Mouse (Mus musculus) neural tube, embryonic 11.5 days (tissue): ENCODE measurements around the gene Cebpg. TPM values are rescaled to one million over a fixed set of nuclear protein-coding genes. Genes with fewer than 3 reads are reported as not detected.

ENCODE experiments used
- ATAC-seq: fragments of 200-750 bp; cut with Nextera tagmentation; 2 replicates; pipeline ENCODE4 v1.8.0; 2017; ENCODE audit warnings: moderate number of reproducible peaks, mild to moderate bottlenecking, moderate TSS enrichment, moderate library complexity; ENCODE audit not compliant: insufficient read depth, low FRiP score, low TSS enrichment
- DNase-seq: peaks from one replicate; pipeline ENCODE4 v3.0.0-alpha.2; 2015; ENCODE audit warnings: low spot score
- H3K27ac ChIP-seq: fragments of 300-500 bp; sonication (generic); 2 replicates; pipeline ENCODE4 v1.5.1; 2014; ENCODE audit warnings: low read depth, mild to moderate bottlenecking, low read length
- H3K27me3 ChIP-seq: fragments of 300-500 bp; sonication (generic); 2 replicates; pipeline ENCODE4 v1.6.1; 2014; ENCODE audit warnings: mild to moderate bottlenecking, low read length, mixed read lengths; ENCODE audit not compliant: control insufficient read depth, insufficient read depth
- H3K36me3 ChIP-seq: fragments of 300-500 bp; sonication (generic); 2 replicates; pipeline ENCODE4 v1.6.1; 2014; ENCODE audit warnings: mild to moderate bottlenecking, low read length, moderate library complexity, mixed read lengths; ENCODE audit not compliant: control insufficient read depth, insufficient read depth
- H3K4me1 ChIP-seq: fragments of 300-500 bp; sonication (generic); 2 replicates; pipeline ENCODE4 v1.6.1; 2014; ENCODE audit warnings: low read length, mixed read lengths; ENCODE audit not compliant: control insufficient read depth, insufficient read depth
- H3K4me2 ChIP-seq: fragments of 300-500 bp; sonication (generic); 2 replicates; pipeline ENCODE4 v1.6.1; 2014; ENCODE audit warnings: low read depth, mild to moderate bottlenecking, moderate library complexity
- H3K4me3 ChIP-seq: fragments of 300-500 bp; sonication (generic); 2 replicates; pipeline ENCODE4 v1.5.1; 2014; ENCODE audit warnings: low read depth, low read length
- H3K9ac ChIP-seq: fragments of 300-500 bp; sonication (generic); 2 replicates; pipeline ENCODE4 v1.6.1; 2014; ENCODE audit warnings: mild to moderate bottlenecking, low read length
- H3K9me3 ChIP-seq: fragments of 300-500 bp; sonication (generic); 2 replicates; pipeline ENCODE4 v1.6.1; 2016; ENCODE audit warnings: low read length; ENCODE audit not compliant: control insufficient read depth
- WGBS: fragments of 180-500 bp; shearing (Covaris S2); extraction: QIAGEN DNeasy Blood & Tissue Kit; methylation state at CpG from one replicate; pipeline ENCODE4 v1.1.7; 2014; 5-methylcytosine and 5-hydroxymethylcytosine counted together
- polyA plus RNA-seq: library from polyadenylated mRNA; unstranded; fragments of >200 nt; fragmentation: Nextera tagmentation; extraction: Ambion mirVana; gene quantifications from 2 replicates; pipeline ENCODE4 v1.2.1, GENCODE M21; 2014

Gene Cebpg
- polyA plus RNA-seq, 1 experiment from 2014 or later = 37.5 TPM

DNA sequence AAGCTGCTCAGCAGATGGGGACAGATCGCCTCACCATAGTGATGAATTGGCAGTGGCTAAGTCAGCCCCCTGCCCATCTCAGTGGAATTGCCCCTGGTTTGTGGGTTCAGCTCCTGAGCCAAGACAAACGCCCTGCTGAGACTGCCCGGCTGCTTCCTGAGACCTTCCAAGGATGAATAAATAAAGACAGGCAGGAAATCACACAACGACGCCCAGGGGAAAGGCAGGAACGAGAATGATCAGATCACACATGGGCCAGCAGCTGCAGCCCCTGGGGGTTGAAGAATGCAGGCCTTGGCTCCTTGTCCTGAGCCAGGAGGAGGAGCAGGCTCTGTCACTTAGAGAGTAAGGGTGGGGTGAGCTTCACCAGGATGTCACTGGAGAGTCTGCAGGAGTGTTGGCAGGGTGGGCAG, 21.2 kb downstream of the Cebpg start:
- H3K9me3 ChIP-seq = no peaks in the 10 kb centered on the region
- no peak overlapping the region; the same call in 1 of the 2 replicates for H3K27ac ChIP-seq
- no peaks in the 10 kb centered on the region; the same call in 1 of the 2 replicates for H3K36me3 ChIP-seq
- 42% methylated on average over 6 of the region's 6 CpGs for WGBS
- ATAC-seq (no peak), DNase-seq (peak; percentile 37)
- no peaks in the 10 kb centered on the region for H3K4me1 ChIP-seq
- H3K4me3 ChIP-seq = no peak overlapping the region
- no peak overlapping the region for H3K4me2 ChIP-seq
- no peak overlapping the region for H3K9ac ChIP-seq
- H3K27me3 ChIP-seq = no peaks in the 10 kb centered on the region

DNA sequence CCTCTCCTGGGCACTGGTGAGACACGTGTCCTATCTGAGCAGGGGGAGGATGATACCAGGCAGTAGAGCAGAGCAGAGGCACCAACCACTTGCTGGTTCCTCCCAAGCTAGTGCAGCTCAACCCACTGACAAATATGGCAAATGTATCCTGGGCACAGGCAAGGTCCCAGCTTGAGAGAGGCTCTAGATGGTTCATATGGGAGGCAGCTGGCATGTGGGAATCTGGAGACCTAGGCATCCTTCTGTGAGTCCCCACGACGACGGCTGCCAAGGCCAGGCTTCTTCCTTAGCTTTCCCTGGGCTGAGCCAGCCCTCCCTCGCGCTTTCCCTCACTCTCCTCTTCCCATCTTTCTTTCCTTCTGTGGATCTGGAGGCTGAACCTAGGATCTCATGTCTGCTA, 25.8 kb downstream of the Cebpg start:
- ATAC-seq (no peak), DNase-seq (no peak)
- WGBS = 85% methylated on average over 6 of the region's 6 CpGs
- no peak overlapping the region for H3K27ac ChIP-seq
- H3K27me3 ChIP-seq = no peaks in the 10 kb centered on the region
- H3K4me2 ChIP-seq = no peak overlapping the region
- H3K9ac ChIP-seq = no peak overlapping the region
- no peak overlapping the region for H3K4me3 ChIP-seq
- no peaks in the 10 kb centered on the region for H3K9me3 ChIP-seq
- no peaks in the 10 kb centered on the region; the same call in 1 of the 2 replicates for H3K36me3 ChIP-seq
- H3K4me1 ChIP-seq = no peaks in the 10 kb centered on the region

DNA sequence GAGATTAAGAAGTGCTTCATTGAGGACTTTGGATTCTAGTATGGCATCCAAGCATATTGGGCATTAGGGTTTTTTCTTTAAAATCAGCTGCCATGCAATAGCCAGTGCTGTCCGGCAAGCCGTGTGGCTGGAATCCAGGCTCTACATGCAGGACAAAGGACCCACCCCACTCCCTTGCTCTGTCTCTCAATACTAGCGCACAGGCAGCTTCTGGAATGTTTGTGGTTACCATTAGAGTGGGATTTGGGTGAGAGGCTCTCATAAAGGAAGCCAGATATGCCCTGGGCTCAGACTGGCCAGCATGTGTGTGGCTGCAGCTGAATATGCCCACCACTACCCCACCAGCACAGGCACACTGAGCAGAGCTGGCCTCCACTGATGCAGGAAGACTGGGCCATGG, 26.7 kb downstream of the Cebpg start:
- Histone ChIP-seq H3K27me3 (no peaks in the 10 kb centered on the region), H3K27ac (no peak overlapping the region), H3K9me3 (no peaks in the 10 kb centered on the region), H3K4me3 (no peak overlapping the region), H3K4me2 (no peak overlapping the region), H3K9ac (no peak overlapping the region), H3K4me1 (no peaks in the 10 kb centered on the region), H3K36me3 (no peaks in the 10 kb centered on the region; the same call in 1 of the 2 replicates)
- 85% methylated on average over 3 of the region's 3 CpGs for WGBS
- ATAC-seq = no peak
- no peak for DNase-seq

DNA sequence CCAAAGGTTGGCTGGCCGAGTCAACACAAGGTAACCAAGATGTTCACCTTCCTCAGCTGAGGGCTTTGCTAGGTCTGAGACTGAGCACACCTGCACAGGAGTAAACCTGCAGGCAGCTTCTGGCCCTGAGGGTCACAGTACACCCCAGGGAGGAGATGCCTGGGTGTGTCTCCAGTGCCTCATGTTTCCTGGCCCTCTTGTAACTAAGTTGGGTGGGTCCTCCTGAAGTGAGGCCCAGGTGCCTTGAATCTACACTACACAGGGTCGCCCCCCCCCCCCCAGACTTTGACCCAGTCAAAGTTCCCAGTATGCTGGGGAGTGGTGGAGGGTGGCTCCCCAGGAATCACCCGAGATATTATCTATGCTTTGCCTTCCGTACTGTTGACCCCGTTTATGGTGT, 27.1 kb downstream of the Cebpg start:
- Histone ChIP-seq H3K4me1 (no peaks in the 10 kb centered on the region), H3K36me3 (no peaks in the 10 kb centered on the region; the same call in 1 of the 2 replicates), H3K9ac (no peak overlapping the region), H3K9me3 (no peaks in the 10 kb centered on the region), H3K4me2 (no peak overlapping the region), H3K4me3 (no peak overlapping the region), H3K27me3 (no peaks in the 10 kb centered on the region), H3K27ac (no peak overlapping the region)
- WGBS = 89% methylated on average over 5 of the region's 5 CpGs
- DNase-seq = no peak
- no peak for ATAC-seq

DNA sequence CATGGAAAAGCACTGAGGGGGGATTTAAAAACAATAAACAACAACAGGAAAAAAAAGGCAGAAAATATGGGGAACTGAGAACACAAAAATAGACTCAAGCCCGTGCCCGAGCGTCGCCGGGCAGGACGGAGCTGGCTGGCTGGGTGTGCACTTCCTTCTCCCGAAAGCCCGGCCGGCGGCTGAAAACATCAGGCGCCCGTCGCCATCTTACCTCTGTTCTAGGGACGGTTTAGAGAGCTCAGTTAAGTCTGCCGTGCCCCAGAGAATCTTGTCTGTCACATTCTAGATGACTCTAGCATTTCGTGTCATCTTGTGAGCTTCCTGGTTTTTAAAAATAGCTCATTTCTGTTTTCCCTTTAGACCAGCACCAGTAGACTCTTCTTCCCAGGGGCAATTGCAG, 27.8 kb downstream of the Cebpg start:
- Histone ChIP-seq H3K27ac (no peak overlapping the region), H3K27me3 (no peaks in the 10 kb centered on the region), H3K4me1 (no peaks in the 10 kb centered on the region), H3K4me3 (no peak overlapping the region), H3K36me3 (no peaks in the 10 kb centered on the region; the same call in 1 of the 2 replicates), H3K9ac (no peak overlapping the region), H3K9me3 (no peaks in the 10 kb centered on the region), H3K4me2 (no peak overlapping the region)
- WGBS = 94% methylated on average over 16 of the region's 16 CpGs
- DNase-seq = no peak
- no peak for ATAC-seq

DNA sequence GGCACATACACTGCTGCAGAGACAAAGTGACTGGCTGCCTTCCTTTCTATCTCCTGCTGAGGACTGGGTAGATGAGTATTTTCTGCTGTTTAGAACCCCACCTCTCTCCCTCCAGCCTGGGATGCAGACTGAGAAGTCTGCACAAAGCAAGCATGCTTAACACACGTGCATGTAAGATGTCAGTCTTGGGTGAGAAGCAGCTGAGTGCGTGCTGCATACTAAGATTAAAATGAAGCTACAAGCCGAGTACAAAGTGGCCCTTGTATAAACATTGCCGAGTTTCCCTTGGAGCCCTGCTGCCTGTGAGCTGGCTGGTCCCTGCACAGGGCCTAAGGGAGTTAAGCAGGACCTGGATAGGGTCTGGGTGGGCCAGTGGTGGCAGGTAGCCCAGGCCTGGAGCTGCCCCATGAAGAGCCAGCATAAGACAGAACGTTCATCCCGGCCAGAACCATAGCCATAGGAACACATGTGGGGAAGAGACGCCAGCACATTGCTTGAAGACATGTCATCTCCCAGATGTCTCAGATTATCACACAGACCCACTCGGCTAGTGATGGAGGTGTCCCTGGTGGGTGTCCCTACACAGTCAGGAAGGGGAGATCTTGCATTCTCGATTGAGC, 28.5 kb downstream of the Cebpg start:
- H3K4me3 ChIP-seq = no peak overlapping the region
- H3K36me3 ChIP-seq = no peaks in the 10 kb centered on the region
- 83% methylated on average over 9 of the region's 9 CpGs for WGBS
- no peak overlapping the region for H3K4me2 ChIP-seq
- H3K27ac ChIP-seq = no peak overlapping the region
- DNase-seq (no peak), ATAC-seq (no peak)
- no peak overlapping the region for H3K9ac ChIP-seq
- no peaks in the 10 kb centered on the region for H3K4me1 ChIP-seq
- H3K27me3 ChIP-seq = no peaks in the 10 kb centered on the region
- no peaks in the 10 kb centered on the region for H3K9me3 ChIP-seq

DNA sequence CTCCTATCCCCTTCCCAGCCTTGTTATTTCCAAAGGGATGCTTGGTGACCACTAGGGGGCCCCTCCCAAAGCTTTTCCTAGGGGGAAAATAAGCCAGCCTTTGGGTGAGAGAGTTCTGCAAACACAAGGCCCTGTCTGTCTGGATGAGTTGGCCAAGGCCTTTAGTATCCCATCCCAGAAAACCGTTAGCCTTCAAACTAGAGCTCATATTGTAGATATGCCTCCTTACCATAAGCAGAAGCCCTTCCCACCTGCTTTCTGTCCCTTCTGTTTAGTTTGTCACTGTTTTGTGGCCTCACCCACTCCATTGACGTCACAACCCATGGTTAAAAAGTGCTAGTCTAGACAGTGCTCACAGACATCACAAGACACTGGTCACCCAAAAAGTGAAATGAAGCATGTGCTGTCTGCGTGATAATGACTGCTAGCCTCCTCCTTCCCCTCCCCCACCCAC, 29.5 kb downstream of the Cebpg start:
- H3K36me3 ChIP-seq = no peaks in the 10 kb centered on the region
- no peak overlapping the region for H3K27ac ChIP-seq
- DNase-seq = peak; percentile 51
- H3K9me3 ChIP-seq = no peaks in the 10 kb centered on the region
- ATAC-seq = no peak
- WGBS = 80% methylated on average over 3 of the region's 3 CpGs
- no peak overlapping the region for H3K4me2 ChIP-seq
- H3K4me3 ChIP-seq = no peak overlapping the region
- no peaks in the 10 kb centered on the region for H3K27me3 ChIP-seq
- H3K4me1 ChIP-seq = no peaks in the 10 kb centered on the region
- H3K9ac ChIP-seq = no peak overlapping the region

DNA sequence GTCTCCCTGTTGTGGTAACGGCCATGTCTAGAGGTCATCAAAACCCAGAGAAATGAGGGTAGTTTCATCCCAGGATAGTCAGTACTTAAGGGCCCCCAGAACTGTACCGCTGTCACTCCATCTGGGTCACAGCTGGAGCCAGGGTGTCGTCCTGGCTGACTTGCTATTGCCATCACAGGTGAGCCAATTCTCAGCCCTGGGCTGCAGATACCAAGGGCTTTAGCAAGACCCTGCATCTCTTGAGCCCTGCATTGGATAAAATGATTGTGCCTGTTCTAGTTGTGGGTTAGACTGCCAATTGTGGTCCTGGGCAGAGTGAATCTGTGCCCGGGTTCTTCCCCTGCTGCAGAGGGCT, 30.1 kb downstream of the Cebpg start:
- ATAC-seq (no peak), DNase-seq (no peak)
- H3K27ac ChIP-seq = no peak overlapping the region
- H3K4me3 ChIP-seq = no peak overlapping the region
- H3K9ac ChIP-seq = no peak overlapping the region
- 81% methylated on average over 4 of the region's 4 CpGs for WGBS
- no peaks in the 10 kb centered on the region for H3K27me3 ChIP-seq
- no peaks in the 10 kb centered on the region for H3K36me3 ChIP-seq
- H3K4me2 ChIP-seq = no peak overlapping the region
- H3K4me1 ChIP-seq = no peaks in the 10 kb centered on the region
- no peaks in the 10 kb centered on the region for H3K9me3 ChIP-seq

DNA sequence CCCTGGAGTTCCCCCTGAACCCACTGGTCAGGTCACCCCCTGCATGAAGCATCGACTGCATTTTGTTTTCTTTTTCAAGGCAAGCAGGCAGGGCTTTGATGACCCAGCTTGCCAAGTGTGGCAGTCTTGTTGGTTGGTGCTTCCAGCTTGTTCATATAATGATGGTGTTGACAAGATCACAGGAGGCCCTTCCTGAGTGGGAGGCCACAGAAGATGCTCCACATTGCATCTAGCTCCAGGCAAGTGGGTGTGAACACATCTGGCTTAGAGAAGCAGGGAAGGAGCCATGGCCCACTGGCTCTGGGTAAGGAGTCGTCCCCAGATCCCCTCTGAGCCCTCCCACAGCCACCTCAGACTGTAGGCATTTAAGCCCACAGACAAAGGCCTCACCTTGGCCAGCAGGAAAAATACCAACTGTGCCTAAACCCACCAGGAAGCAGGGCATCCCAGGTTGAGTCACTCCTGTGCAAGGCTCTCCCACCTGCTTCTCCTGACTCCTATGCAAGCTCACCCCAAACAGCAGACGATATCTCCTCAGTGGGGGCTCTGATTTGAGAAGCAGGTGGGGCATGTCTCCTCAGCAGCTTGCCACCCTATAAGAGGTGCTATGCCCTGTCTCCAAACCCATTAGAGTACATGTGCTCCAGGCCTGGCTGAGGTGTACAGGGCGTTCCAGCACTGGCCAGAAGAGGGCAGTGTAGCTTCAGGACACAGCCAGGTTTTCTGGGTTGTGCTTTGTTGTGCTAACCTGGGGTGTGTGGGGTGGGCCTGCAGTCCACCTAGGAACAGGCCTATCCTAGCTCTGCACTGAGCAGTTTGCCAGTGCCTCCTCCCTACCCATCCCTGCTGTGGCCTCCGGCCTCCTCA, 30.7 kb downstream of the Cebpg start:
- H3K36me3 ChIP-seq = no peaks in the 10 kb centered on the region
- H3K4me2 ChIP-seq = no peak overlapping the region
- H3K4me1 ChIP-seq = no peaks in the 10 kb centered on the region
- WGBS = 42% methylated on average over 5 of the region's 5 CpGs
- H3K9ac ChIP-seq = no peak overlapping the region
- H3K4me3 ChIP-seq = no peak overlapping the region
- ATAC-seq = peak; percentile 41
- H3K27ac ChIP-seq = no peak overlapping the region
- H3K9me3 ChIP-seq = no peaks in the 10 kb centered on the region
- H3K27me3 ChIP-seq = no peaks in the 10 kb centered on the region
- peak; percentile 80 for DNase-seq
